Mouse (Mus musculus) midbrain, embryonic 14.5 days (tissue): ENCODE results near the gene Il1r1. TPM values are rescaled to one million over a fixed set of nuclear protein-coding genes. Genes with fewer than 3 reads are reported as not detected.

ENCODE experiments used
- ATAC-seq: fragments of 200-750 bp; cut with Nextera tagmentation; 2 replicates; pipeline ENCODE4 v1.8.0; 2017; ENCODE audit warnings: moderate number of reproducible peaks, moderate library complexity; ENCODE audit not compliant: low FRiP score, low TSS enrichment
- DNase-seq: peaks from one replicate; pipeline ENCODE4 v3.0.0-alpha.2; 2015
- H3K27ac ChIP-seq: fragments of 300-500 bp; sonication (generic); replicated peaks from 2 replicates; pipeline ENCODE4 v1.5.1; 2014; ENCODE audit warnings: mild to moderate bottlenecking, low read depth, low read length, moderate library complexity
- H3K27me3 ChIP-seq: fragments of 300-500 bp; sonication (generic); 2 replicates; pipeline ENCODE4 v1.6.1; 2014; ENCODE audit warnings: low read length, control low read depth, mixed read lengths; ENCODE audit not compliant: control insufficient read depth, insufficient read depth
- H3K36me3 ChIP-seq: fragments of 300-500 bp; sonication (generic); 2 replicates; pipeline ENCODE4 v1.6.1; 2014; ENCODE audit warnings: low read length, control low read depth; ENCODE audit not compliant: control insufficient read depth, insufficient read depth
- H3K4me1 ChIP-seq: fragments of 300-500 bp; sonication (generic); 2 replicates; pipeline ENCODE4 v1.6.1; 2014; ENCODE audit warnings: mild to moderate bottlenecking, antibody characterized with exemption, low read length, control low read depth; ENCODE audit not compliant: control insufficient read depth, insufficient read depth
- H3K4me2 ChIP-seq: fragments of 300-500 bp; sonication (generic); 2 replicates; pipeline ENCODE4 v1.6.1; 2014; ENCODE audit warnings: mild to moderate bottlenecking, low read length, moderate library complexity
- H3K4me3 ChIP-seq: fragments of 300-500 bp; sonication (generic); replicated peaks from 2 replicates; pipeline ENCODE4 v1.5.1; 2014; ENCODE audit warnings: low read depth, low read length
- H3K9ac ChIP-seq: fragments of 300-500 bp; sonication (generic); replicated peaks from 2 replicates; pipeline ENCODE4 v1.6.1; 2014; ENCODE audit warnings: mild to moderate bottlenecking, low read length, moderate library complexity
- H3K9me3 ChIP-seq: fragments of 300-500 bp; sonication (generic); 2 replicates; pipeline ENCODE4 v1.6.1; 2016; ENCODE audit warnings: low read length, control low read depth, mixed read lengths; ENCODE audit not compliant: control insufficient read depth
- WGBS: fragments of 180-500 bp; shearing (Covaris S2); extraction: QIAGEN DNeasy Blood & Tissue Kit; methylation state at CpG from one replicate; pipeline ENCODE4 v1.1.7; 2014; 5-methylcytosine and 5-hydroxymethylcytosine counted together
- polyA plus RNA-seq: library from polyadenylated mRNA; unstranded; fragments of >200 nt; fragmentation: Nextera tagmentation; extraction: Ambion mirVana; gene quantifications from 2 replicates; pipeline ENCODE4 v1.2.1, GENCODE M21; 2014

The Il1r1 gene
- polyA plus RNA-seq, 1 experiment from 2014 or later = 0.79 TPM

- DNase-seq (peak; percentile 15), ATAC-seq (no peak)
- H3K4me1 ChIP-seq = no peaks in the 10 kb centered on the region
- H3K36me3 ChIP-seq = no peaks in the 10 kb centered on the region
- H3K27me3 ChIP-seq = no peaks in the 10 kb centered on the region
- no peak overlapping the region for H3K27ac ChIP-seq
- 79% methylated on average over 5 of the region's 5 CpGs for WGBS
- no peak overlapping the region for H3K4me2 ChIP-seq
- H3K9ac ChIP-seq = no peak overlapping the region
- no peaks in the 10 kb centered on the region for H3K9me3 ChIP-seq
- H3K4me3 ChIP-seq = no peak overlapping the region
Observed at GRCm38 (mm10) chr1:40190025-40190424, 34.9 kb upstream of the Il1r1 start.

- Histone ChIP-seq H3K36me3 (no peaks in the 10 kb centered on the region), H3K27me3 (no peaks in the 10 kb centered on the region), H3K9me3 (no peaks in the 10 kb centered on the region), H3K27ac (no peak overlapping the region), H3K4me3 (no peak overlapping the region), H3K9ac (no peak overlapping the region), H3K4me1 (no peaks in the 10 kb centered on the region), H3K4me2 (no peak overlapping the region)
- no peak for DNase-seq
- ATAC-seq = no peak
- WGBS = 94% methylated on average over 5 of the region's 5 CpGs
Observed at GRCm38 (mm10) chr1:40190837-40191236, 34.0 kb upstream of the Il1r1 start.

- H3K36me3 ChIP-seq = no peaks in the 10 kb centered on the region
- H3K9me3 ChIP-seq = no peaks in the 10 kb centered on the region
- WGBS = 87% methylated on average over 2 of the region's 2 CpGs
- no peak for ATAC-seq
- no peak overlapping the region for H3K9ac ChIP-seq
- no peaks in the 10 kb centered on the region for H3K27me3 ChIP-seq
- no peak for DNase-seq
- no peaks in the 10 kb centered on the region for H3K4me1 ChIP-seq
- H3K27ac ChIP-seq = no peak overlapping the region
- H3K4me3 ChIP-seq = no peak overlapping the region
- no peak overlapping the region for H3K4me2 ChIP-seq
Observed at GRCm38 (mm10) chr1:40194279-40194678, 30.6 kb upstream of the Il1r1 start.

- no peak overlapping the region for H3K27ac ChIP-seq
- ATAC-seq (no peak), DNase-seq (no peak)
- no peaks in the 10 kb centered on the region for H3K36me3 ChIP-seq
- 91% methylated on average over 4 of the region's 4 CpGs for WGBS
- H3K4me3 ChIP-seq = no peak overlapping the region
- no peaks in the 10 kb centered on the region for H3K27me3 ChIP-seq
- no peak overlapping the region for H3K4me2 ChIP-seq
- no peak overlapping the region for H3K9ac ChIP-seq
- H3K9me3 ChIP-seq = peaks cover 3% of the 10 kb centered on the region; the same call in 1 of the 2 replicates
- no peaks in the 10 kb centered on the region for H3K4me1 ChIP-seq
Observed at GRCm38 (mm10) chr1:40213337-40214159, 11.3 kb upstream of the Il1r1 start.

- DNase-seq (no peak), ATAC-seq (no peak)
- no peak overlapping the region for H3K4me2 ChIP-seq
- WGBS = 89% methylated on average over 5 of the region's 5 CpGs
- H3K4me1 ChIP-seq = no peaks in the 10 kb centered on the region
- H3K27ac ChIP-seq = no peak overlapping the region
- peaks cover 3% of the 10 kb centered on the region; the same call in 1 of the 2 replicates for H3K9me3 ChIP-seq
- H3K4me3 ChIP-seq = no peak overlapping the region
- H3K36me3 ChIP-seq = no peaks in the 10 kb centered on the region
- no peak overlapping the region for H3K9ac ChIP-seq
- H3K27me3 ChIP-seq = no peaks in the 10 kb centered on the region
Observed at GRCm38 (mm10) chr1:40217521-40217920, 7.4 kb upstream of the Il1r1 start.

GRCm38 (mm10) chr1:40218603-40219002, 6.3 kb upstream of the Il1r1 start:
- Histone ChIP-seq H3K36me3 (no peaks in the 10 kb centered on the region), H3K27ac (no peak overlapping the region), H3K4me3 (no peak overlapping the region), H3K4me2 (no peak overlapping the region), H3K27me3 (no peaks in the 10 kb centered on the region), H3K9ac (no peak overlapping the region), H3K9me3 (peaks cover 3% of the 10 kb centered on the region; the same call in 1 of the 2 replicates), H3K4me1 (no peaks in the 10 kb centered on the region)
- DNase-seq (no peak), ATAC-seq (no peak)
- 81% methylated on average over 3 of the region's 3 CpGs for WGBS

- H3K36me3 ChIP-seq = no peaks in the 10 kb centered on the region
- 51% methylated on average over 1 of the region's 1 CpGs for WGBS
Observed at GRCm38 (mm10) chr1:40220549-40220948, 4.3 kb upstream of the Il1r1 start.

GRCm38 (mm10) chr1:40221864-40222263, 3.0 kb upstream of the Il1r1 start:
- Histone ChIP-seq H3K27ac (no peak overlapping the region), H3K4me1 (no peaks in the 10 kb centered on the region), H3K9ac (no peak overlapping the region), H3K36me3 (no peaks in the 10 kb centered on the region), H3K4me2 (no peak overlapping the region), H3K9me3 (no peaks in the 10 kb centered on the region), H3K4me3 (no peak overlapping the region), H3K27me3 (no peaks in the 10 kb centered on the region)
- 79% methylated on average over 4 of the region's 4 CpGs for WGBS
- ATAC-seq (no peak), DNase-seq (no peak)

More at GRCm38 (mm10) chr1:40220549-40220948, 4.3 kb upstream of the Il1r1 start:
- peaks cover 3% of the 10 kb centered on the region; the same call in 1 of the 2 replicates for H3K9me3 ChIP-seq
- H3K4me3 ChIP-seq = no peak overlapping the region
- H3K9ac ChIP-seq = no peak overlapping the region
- no peaks in the 10 kb centered on the region for H3K4me1 ChIP-seq
- no peak for DNase-seq
- no peak overlapping the region for H3K27ac ChIP-seq
- no peak overlapping the region for H3K4me2 ChIP-seq
- ATAC-seq = no peak
- H3K27me3 ChIP-seq = no peaks in the 10 kb centered on the region

- Histone ChIP-seq H3K4me1 (no peaks in the 10 kb centered on the region), H3K4me2 (no peak overlapping the region), H3K36me3 (no peaks in the 10 kb centered on the region), H3K9me3 (no peaks in the 10 kb centered on the region), H3K27me3 (no peaks in the 10 kb centered on the region), H3K27ac (no peak overlapping the region), H3K9ac (no peak overlapping the region), H3K4me3 (no peak overlapping the region)
- DNase-seq = no peak
- 80% methylated on average over 8 of the region's 8 CpGs for WGBS
- no peak for ATAC-seq
Observed at GRCm38 (mm10) chr1:40222680-40223079, 2.2 kb upstream of the Il1r1 start.
